Mouse (Mus musculus): ENCODE results near the gene Dtx3.

- TF ChIP-seq CTCF (conservative IDR thresholded peaks at IDR 0.05; ENCODE audit: insufficient read depth, insufficient read length, low read depth, low read length) (no peak), POLR2A (IDR thresholded peaks at IDR 0.05; ENCODE audit: low read depth, low read length) (no peak)
These were observed 4.9 kb downstream of the Dtx3 start for GRCm38 (mm10) chr10:127190398-127191190.

Data from kidney, adult 2 months (tissue).